Mouse (Mus musculus): ENCODE measurements around the gene Sfi1.
"Not testable (repeated sequence)": the region's sequence is repeated elsewhere in the genome, so short reads cannot be mapped to it uniquely, and the experiment has no call there.

- not testable (repeated sequence) for TF ChIP-seq CTCF, EP300 (IDR thresholded peaks at IDR 0.05; ENCODE audit: low read depth)
Observed at GRCm38 (mm10) chr11:3181250-3181649, 12.0 kb downstream of the Sfi1 start.
